Mouse (Mus musculus) cerebellum, adult (tissue): Measurements from ENCODE around the gene Setd4.

Source experiments
- ATAC-seq: cut with Nextera tagmentation; 2 replicates; pipeline ENCODE4 v1.9.2; 2017; ENCODE audit warnings: mild to moderate bottlenecking, moderate library complexity, mixed read lengths; ENCODE audit not compliant: insufficient number of reproducible peaks, low FRiP score, low TSS enrichment

Setd4 gene

GRCm38 (mm10) chr16:93593406-93593805 lies 10.5 kb downstream of the Setd4 start:
- ATAC-seq = no peak

- ATAC-seq = no peak
Observed at GRCm38 (mm10) chr16:93592711-93593110, 11.2 kb downstream of the Setd4 start.

GRCm38 (mm10) chr16:93591450-93592430 lies 12.1 kb downstream of the Setd4 start:
- ATAC-seq = no peak

GRCm38 (mm10) chr16:93590915-93591314 lies 12.9 kb downstream of the Setd4 start:
- ATAC-seq = no peak

- no peak for ATAC-seq
Observed at GRCm38 (mm10) chr16:93588281-93588680, 15.6 kb downstream of the Setd4 start.

- no peak for ATAC-seq
Observed at GRCm38 (mm10) chr16:93586382-93586781, 17.5 kb downstream of the Setd4 start.

GRCm38 (mm10) chr16:93585703-93586205 lies 18.1 kb downstream of the Setd4 start:
- ATAC-seq = no peak

- ATAC-seq = no peak
Observed at GRCm38 (mm10) chr16:93584976-93585702, 18.7 kb downstream of the Setd4 start.

- no peak for ATAC-seq
Observed at GRCm38 (mm10) chr16:93581125-93581524, 22.7 kb downstream of the Setd4 start.

GRCm38 (mm10) chr16:93578346-93579005 lies 25.4 kb downstream of the Setd4 start:
- ATAC-seq = no peak

- ATAC-seq = peak; percentile 62
Observed at GRCm38 (mm10) chr16:93576412-93577082, 27.3 kb downstream of the Setd4 start.

GRCm38 (mm10) chr16:93575574-93575973 lies 28.3 kb downstream of the Setd4 start:
- no peak for ATAC-seq

- no peak for ATAC-seq
Observed at GRCm38 (mm10) chr16:93574521-93575191, 29.2 kb downstream of the Setd4 start.

- ATAC-seq = no peak
Observed at GRCm38 (mm10) chr16:93573434-93573833, 30.4 kb downstream of the Setd4 start.

- ATAC-seq = no peak
Observed at GRCm38 (mm10) chr16:93572383-93572782, 31.5 kb downstream of the Setd4 start.

- no peak for ATAC-seq
Observed at GRCm38 (mm10) chr16:93558499-93558898, 45.4 kb downstream of the Setd4 start.

GRCm38 (mm10) chr16:93557646-93558045 lies 46.2 kb downstream of the Setd4 start:
- ATAC-seq = no peak

GRCm38 (mm10) chr16:93552686-93553513 lies 51.0 kb downstream of the Setd4 start:
- ATAC-seq = no peak

GRCm38 (mm10) chr16:93549287-93549686 lies 54.6 kb downstream of the Setd4 start:
- ATAC-seq = no peak
